Mouse (Mus musculus): ENCODE measurements around the gene Ccdc163. TPM values are rescaled to one million over a fixed set of nuclear protein-coding genes. Genes with fewer than 3 reads are reported as not detected.
"Not testable (repeated sequence)": the region's sequence is repeated elsewhere in the genome, so short reads cannot be mapped to it uniquely, and the experiment has no call there.

Ccdc163 gene
- 30.1 and 59.0 TPM in 2 replicates for polyA plus RNA-seq (2012; rRNA removed)

DNA sequence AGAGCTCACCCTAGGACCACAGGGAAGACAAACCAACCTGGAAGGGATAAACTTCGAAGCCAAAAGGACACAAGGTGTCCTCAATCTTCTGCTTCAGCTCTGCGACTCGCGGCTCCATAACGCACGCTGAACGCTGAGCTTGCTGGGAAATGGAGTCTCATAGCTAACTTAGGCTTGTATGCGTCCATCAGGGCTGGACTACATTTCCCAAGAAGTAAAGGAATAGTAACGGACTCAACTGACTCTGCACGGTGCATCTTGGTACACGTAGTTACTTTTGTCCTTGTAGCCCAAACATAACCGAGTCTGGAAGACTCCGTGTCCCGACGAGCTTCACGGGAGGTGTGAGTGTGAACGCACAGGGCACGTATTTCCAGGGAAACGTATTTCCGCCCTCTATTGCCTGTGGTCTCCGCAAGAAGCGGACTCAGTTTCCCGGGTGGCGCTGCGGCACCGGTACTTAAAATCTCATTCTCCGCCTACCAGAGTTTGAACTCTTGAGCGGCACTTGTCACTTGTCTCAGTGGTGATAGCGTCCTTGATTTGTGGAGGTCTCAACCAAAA lies at the start of gene Ccdc163, which contains the start of gene Mmachc:
TSS of gene Ccdc163 (plus strand) at position 309 of the 564 bp plus-strand sequence.
TSS of gene Mmachc (minus strand) at position 206 of the 564 bp plus-strand sequence.
- TF ChIP-seq POLR2A (IDR thresholded peaks at IDR 0.05; ENCODE audit: borderline replicate concordance, extremely low read depth, insufficient read depth, insufficient read length, poor library complexity, severe bottlenecking) (peak; percentile 29; the same call in 1 of the 2 replicates), CTCF (IDR thresholded peaks at IDR 0.05; ENCODE audit: borderline replicate concordance, extremely low read depth, insufficient read depth, insufficient read length) (no peak)
- peak; percentile 100 for DNase-seq (ENCODE audit: low read depth)

GRCm38 (mm10) chr4:116659474-116659873 lies 48.8 kb upstream of the Ccdc163 start:
- TF ChIP-seq CTCF (IDR thresholded peaks at IDR 0.05; ENCODE audit: borderline replicate concordance, extremely low read depth, insufficient read depth, insufficient read length) (no peak), POLR2A (IDR thresholded peaks at IDR 0.05; ENCODE audit: borderline replicate concordance, extremely low read depth, insufficient read depth, insufficient read length, poor library complexity, severe bottlenecking) (no peak)
- peak; percentile 63 for DNase-seq (ENCODE audit: low read depth)

- not testable (repeated sequence) for DNase-seq (ENCODE audit: low read depth)
Observed at GRCm38 (mm10) chr4:116659916-116660315, 48.4 kb upstream of the Ccdc163 start.

- TF ChIP-seq POLR2A (IDR thresholded peaks at IDR 0.05; ENCODE audit: borderline replicate concordance, extremely low read depth, insufficient read depth, insufficient read length, poor library complexity, severe bottlenecking), result no peak
- no peak for TF ChIP-seq CTCF (IDR thresholded peaks at IDR 0.05; ENCODE audit: borderline replicate concordance, extremely low read depth, insufficient read depth, insufficient read length)
- no peak for DNase-seq (ENCODE audit: low read depth)
Observed at GRCm38 (mm10) chr4:116660829-116661228, 47.5 kb upstream of the Ccdc163 start.

GRCm38 (mm10) chr4:116661998-116662397 lies 46.3 kb upstream of the Ccdc163 start:
- DNase-seq (ENCODE audit: low read depth), result no peak
- TF ChIP-seq CTCF (IDR thresholded peaks at IDR 0.05; ENCODE audit: borderline replicate concordance, extremely low read depth, insufficient read depth, insufficient read length) (no peak), POLR2A (IDR thresholded peaks at IDR 0.05; ENCODE audit: borderline replicate concordance, extremely low read depth, insufficient read depth, insufficient read length, poor library complexity, severe bottlenecking) (no peak)

GRCm38 (mm10) chr4:116666625-116667024 lies 41.7 kb upstream of the Ccdc163 start:
- TF ChIP-seq POLR2A (IDR thresholded peaks at IDR 0.05; ENCODE audit: borderline replicate concordance, extremely low read depth, insufficient read depth, insufficient read length, poor library complexity, severe bottlenecking), result no peak
- no peak for TF ChIP-seq CTCF (IDR thresholded peaks at IDR 0.05; ENCODE audit: borderline replicate concordance, extremely low read depth, insufficient read depth, insufficient read length)
- DNase-seq (ENCODE audit: low read depth), result peak; percentile 29

DNA sequence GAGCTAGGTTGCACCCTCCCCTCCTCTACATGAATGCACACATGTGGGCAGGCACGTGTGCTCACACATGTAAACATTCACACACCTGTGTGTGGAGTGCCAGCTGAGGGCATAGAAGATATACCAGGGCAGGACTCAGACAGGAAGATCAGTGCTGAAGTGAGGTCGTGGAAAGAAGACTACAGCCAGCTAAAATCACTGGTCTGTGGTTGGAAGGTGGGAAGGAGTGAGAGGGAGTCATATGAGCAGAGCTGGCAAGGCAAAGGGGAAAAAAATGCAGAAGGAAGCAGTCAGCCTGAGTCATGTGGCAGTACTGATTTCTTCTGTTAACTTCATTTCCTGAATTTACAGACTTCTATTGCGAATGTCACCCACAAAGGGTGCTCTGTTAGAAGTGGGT lies 40.2 kb upstream of the Ccdc163 start:
- TF ChIP-seq POLR2A (IDR thresholded peaks at IDR 0.05; ENCODE audit: borderline replicate concordance, extremely low read depth, insufficient read depth, insufficient read length, poor library complexity, severe bottlenecking) (no peak), CTCF (IDR thresholded peaks at IDR 0.05; ENCODE audit: borderline replicate concordance, extremely low read depth, insufficient read depth, insufficient read length) (no peak)
- no peak for DNase-seq (ENCODE audit: low read depth)

DNA sequence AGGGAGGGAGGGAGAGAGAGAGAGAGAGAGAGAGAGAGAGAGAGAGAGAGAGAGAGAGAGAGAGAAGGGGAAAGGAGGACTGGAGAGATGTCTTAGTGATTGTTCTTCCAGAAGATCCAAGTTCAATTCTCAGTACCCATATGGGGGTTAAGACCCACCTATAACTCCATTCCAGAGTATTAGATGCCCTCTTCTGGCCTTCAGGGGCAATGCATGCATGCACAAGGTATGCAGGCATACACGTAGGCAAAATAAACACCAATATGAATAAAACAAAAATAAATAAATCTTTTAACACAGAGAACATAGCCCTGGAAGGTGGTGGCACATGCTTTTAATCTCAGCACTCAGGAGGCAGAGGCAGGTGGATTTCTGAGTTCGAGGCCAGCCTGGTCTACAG lies 39.0 kb upstream of the Ccdc163 start:
- DNase-seq (ENCODE audit: low read depth), result no peak
- TF ChIP-seq POLR2A (IDR thresholded peaks at IDR 0.05; ENCODE audit: borderline replicate concordance, extremely low read depth, insufficient read depth, insufficient read length, poor library complexity, severe bottlenecking) (no peak), CTCF (IDR thresholded peaks at IDR 0.05; ENCODE audit: borderline replicate concordance, extremely low read depth, insufficient read depth, insufficient read length) (peak; percentile 40; the same call in 1 of the 2 replicates)

- TF ChIP-seq CTCF (IDR thresholded peaks at IDR 0.05; ENCODE audit: borderline replicate concordance, extremely low read depth, insufficient read depth, insufficient read length) (no peak), POLR2A (IDR thresholded peaks at IDR 0.05; ENCODE audit: borderline replicate concordance, extremely low read depth, insufficient read depth, insufficient read length, poor library complexity, severe bottlenecking) (no peak)
- DNase-seq (ENCODE audit: low read depth), result no peak
Observed at GRCm38 (mm10) chr4:116672785-116673184, 35.5 kb upstream of the Ccdc163 start.

DNA sequence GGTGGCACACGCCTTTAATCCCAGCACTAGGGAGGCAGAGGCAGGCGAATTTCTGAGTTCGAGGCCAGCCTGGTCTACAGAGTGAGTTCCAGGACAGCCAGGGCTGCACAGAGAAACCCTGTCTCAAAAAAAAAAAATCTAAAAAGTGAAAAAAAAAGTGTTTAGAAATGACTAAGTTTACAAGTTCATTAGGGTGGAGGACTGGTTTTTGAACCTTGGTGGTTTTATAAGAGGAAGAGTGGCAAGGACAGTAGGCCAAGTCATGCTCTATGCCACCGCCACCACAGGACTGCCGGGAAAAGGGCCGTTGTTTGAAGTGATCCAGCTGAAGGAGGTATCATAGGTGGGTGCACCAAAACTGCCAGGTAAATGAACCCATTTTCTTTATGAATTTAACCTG lies 33.5 kb upstream of the Ccdc163 start:
- DNase-seq (ENCODE audit: low read depth), result not testable (repeated sequence)

DNA sequence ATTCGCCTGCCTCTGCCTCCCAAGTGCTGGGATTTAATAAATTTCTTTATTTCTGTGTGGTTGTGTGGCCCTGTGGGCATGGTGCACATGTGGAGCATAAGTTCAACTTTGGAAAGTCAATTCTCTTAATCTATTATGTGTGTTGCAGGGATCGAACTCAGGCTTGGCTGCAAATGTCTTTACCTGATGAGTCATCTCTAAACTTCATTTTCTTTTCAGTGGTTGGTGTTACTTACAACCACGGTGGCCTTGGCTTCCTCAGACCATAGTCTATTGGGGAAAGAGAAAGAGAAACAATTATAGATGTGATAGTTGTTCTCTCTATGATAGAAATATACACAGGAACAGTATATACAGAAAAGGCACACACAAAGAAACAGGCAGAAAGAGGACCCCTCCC lies 32.3 kb upstream of the Ccdc163 start:
- TF ChIP-seq POLR2A (IDR thresholded peaks at IDR 0.05; ENCODE audit: borderline replicate concordance, extremely low read depth, insufficient read depth, insufficient read length, poor library complexity, severe bottlenecking) (no peak), CTCF (IDR thresholded peaks at IDR 0.05; ENCODE audit: borderline replicate concordance, extremely low read depth, insufficient read depth, insufficient read length) (no peak)

DNA sequence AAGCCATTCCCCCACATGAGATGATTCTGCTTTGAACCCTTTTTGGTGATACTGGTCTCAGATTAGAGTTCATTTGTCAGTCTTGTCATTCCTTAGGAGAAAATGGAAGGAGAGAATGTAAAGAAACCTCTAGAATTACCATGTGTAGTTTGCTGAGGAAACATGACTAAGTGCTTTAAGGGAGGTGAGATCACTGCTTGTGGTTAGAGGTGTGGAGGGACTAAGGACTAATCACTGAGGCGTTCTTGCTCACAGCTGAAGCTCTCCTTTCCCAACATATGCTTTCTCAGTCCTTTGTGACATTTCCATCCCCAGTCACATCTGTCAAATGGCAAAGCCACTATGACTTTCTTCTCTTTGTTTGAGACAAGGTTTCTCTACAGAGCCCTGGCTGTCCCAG lies 30.5 kb upstream of the Ccdc163 start:
- no peak for TF ChIP-seq POLR2A (IDR thresholded peaks at IDR 0.05; ENCODE audit: borderline replicate concordance, extremely low read depth, insufficient read depth, insufficient read length, poor library complexity, severe bottlenecking)
- TF ChIP-seq CTCF (IDR thresholded peaks at IDR 0.05; ENCODE audit: borderline replicate concordance, extremely low read depth, insufficient read depth, insufficient read length), result no peak
- no peak for DNase-seq (ENCODE audit: low read depth)

More for the DNA sequence above, 32.3 kb upstream of the Ccdc163 start:
- DNase-seq (ENCODE audit: low read depth), result no peak

- DNase-seq (ENCODE audit: low read depth), result no peak
- TF ChIP-seq CTCF (IDR thresholded peaks at IDR 0.05; ENCODE audit: borderline replicate concordance, extremely low read depth, insufficient read depth, insufficient read length), result no peak
- TF ChIP-seq POLR2A (IDR thresholded peaks at IDR 0.05; ENCODE audit: borderline replicate concordance, extremely low read depth, insufficient read depth, insufficient read length, poor library complexity, severe bottlenecking), result no peak
Observed at GRCm38 (mm10) chr4:116679141-116679540, 29.2 kb upstream of the Ccdc163 start.

GRCm38 (mm10) chr4:116680521-116680920 lies 27.8 kb upstream of the Ccdc163 start:
- DNase-seq (ENCODE audit: low read depth), result not testable (repeated sequence)

All from brain, embryonic 14.5 days (tissue).